Mouse (Mus musculus) gastrocnemius, postnatal 14 days (tissue): ENCODE measurements around the gene Gpcpd1. TPM values are rescaled to one million over a fixed set of nuclear protein-coding genes. Genes with fewer than 3 reads are reported as not detected.

Source experiments
- DNase-seq: peaks from one replicate; pipeline ENCODE4 v3.0.0; 2021; ENCODE audit warnings: mixed read lengths
- intact Hi-C: fragments of 180-260 bp; cut with DNase I; formaldehyde crosslinking; loops from one replicate; pipeline ENCODE4 v1.15.1; 2025; ENCODE audit warnings: low total_unique reads
- long read RNA-seq, 2 experiments: library from polyadenylated mRNA; stranded (forward); transcript quantifications; one replicate each; pipeline ENCODE4 v2.0.0; 2021
- total RNA-seq, 2 experiments: library from RNA; stranded (reverse); gene quantifications; 2 replicates each; pipeline ENCODE4 v1.2.3; 2021

Gpcpd1 gene
- 10 to 100 TPM; 68.7 to 92.7 TPM for total RNA-seq
- long read RNA-seq, experiment 1, partial matches to known transcripts, result 6 of 60 reads
- long read RNA-seq, experiment 1, other reads (novel, unspliced or antisense), result 47 of 60 reads
- long read RNA-seq, experiment 2, transcript Gpcpd1-202 (20 exons, 3,686 nt), result major isoform, 9 of 75 reads
- long read RNA-seq, experiment 2, partial matches to known transcripts, result 8 of 75 reads
- long read RNA-seq, experiment 2, other reads (novel, unspliced or antisense), result 55 of 75 reads

DNA sequence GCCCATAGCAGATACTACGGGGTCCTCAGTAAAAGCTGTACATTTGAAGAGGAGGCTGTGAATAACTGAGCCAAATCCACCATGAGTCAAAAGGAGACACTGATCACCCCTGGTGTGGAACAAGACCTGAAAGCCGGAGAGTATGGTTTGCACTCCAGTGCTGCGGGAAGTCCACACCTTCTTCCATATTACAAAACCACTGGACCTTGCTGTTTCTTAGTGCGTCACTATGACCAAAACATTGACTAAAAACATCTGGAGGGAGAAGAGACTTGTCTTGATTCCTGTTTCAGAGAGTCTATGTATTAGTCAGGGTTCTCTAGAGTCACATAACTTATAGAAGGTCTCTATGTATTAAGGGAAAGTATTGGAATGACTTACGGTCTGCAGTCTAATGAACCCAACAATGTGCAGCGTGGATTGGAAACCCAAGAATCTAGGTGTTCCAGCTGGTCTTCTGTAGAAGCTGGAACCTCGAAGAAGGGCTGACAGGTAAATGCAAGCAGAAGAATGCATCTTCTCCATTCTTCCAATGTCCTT is at the start of gene Gpcpd1:
TSS of gene Gpcpd1 (minus strand) at position 490 of the 540 bp plus-strand sequence.
- DNase-seq, result no peak
- intact Hi-C loops, result no loop called here

- intact Hi-C loops, result no loop called here
Measured at GRCm38 (mm10) chr2:132636534-132636933, 49.0 kb upstream of the Gpcpd1 start.

GRCm38 (mm10) chr2:132628626-132629025 is 41.1 kb upstream of the Gpcpd1 start:
- no peak for DNase-seq
- intact Hi-C loops, result no loop called here

More at GRCm38 (mm10) chr2:132636534-132636933, 49.0 kb upstream of the Gpcpd1 start:
- no peak for DNase-seq

DNA sequence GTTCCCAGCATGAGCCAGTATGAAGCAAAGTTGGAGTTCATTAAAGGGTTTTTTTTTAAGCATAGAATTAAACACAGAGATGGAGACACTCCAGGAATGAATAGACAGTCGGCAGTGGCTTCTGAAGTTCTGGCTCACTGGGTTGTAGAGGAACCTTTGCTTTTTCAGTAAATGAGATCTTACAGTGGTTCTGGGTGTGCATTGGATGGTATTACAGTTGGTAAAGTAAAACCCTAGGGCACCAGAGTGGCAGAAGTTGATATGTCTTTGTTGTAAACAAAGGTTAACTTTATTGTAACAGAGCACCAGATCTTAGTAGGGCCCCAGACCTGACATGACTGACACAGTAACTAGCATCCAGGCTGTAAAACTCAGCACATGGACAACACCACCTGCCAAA is 35.6 kb upstream of the Gpcpd1 start:
- intact Hi-C loops, result no loop called here
- no peak for DNase-seq

DNA sequence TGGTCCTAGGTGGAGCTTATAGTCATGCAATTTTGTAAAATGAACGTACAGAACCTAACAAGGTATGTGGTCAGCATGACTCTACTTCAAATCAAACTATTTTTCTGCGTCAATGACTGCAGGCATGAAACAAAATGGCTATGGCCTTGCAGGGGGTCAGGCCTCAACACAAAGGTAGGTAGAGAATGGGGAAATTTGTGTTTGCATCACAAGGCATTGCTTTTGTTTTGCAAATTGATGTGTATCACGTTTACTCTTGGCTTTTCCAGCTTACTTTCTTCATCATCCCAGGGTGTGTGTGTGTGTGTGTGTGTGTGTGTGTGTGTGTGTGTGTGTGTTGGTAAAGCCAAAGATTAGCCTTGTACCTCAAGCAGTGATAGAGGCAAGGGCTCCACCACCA is 30.2 kb upstream of the Gpcpd1 start:
- DNase-seq, result no peak
- intact Hi-C loops, result no loop called here

GRCm38 (mm10) chr2:132613581-132614188 is 26.2 kb upstream of the Gpcpd1 start:
- intact Hi-C loops, result no loop called here
- no peak for DNase-seq

- DNase-seq, result no peak
- intact Hi-C loops, result no loop called here
Measured at GRCm38 (mm10) chr2:132611551-132612233, 24.2 kb upstream of the Gpcpd1 start.

DNA sequence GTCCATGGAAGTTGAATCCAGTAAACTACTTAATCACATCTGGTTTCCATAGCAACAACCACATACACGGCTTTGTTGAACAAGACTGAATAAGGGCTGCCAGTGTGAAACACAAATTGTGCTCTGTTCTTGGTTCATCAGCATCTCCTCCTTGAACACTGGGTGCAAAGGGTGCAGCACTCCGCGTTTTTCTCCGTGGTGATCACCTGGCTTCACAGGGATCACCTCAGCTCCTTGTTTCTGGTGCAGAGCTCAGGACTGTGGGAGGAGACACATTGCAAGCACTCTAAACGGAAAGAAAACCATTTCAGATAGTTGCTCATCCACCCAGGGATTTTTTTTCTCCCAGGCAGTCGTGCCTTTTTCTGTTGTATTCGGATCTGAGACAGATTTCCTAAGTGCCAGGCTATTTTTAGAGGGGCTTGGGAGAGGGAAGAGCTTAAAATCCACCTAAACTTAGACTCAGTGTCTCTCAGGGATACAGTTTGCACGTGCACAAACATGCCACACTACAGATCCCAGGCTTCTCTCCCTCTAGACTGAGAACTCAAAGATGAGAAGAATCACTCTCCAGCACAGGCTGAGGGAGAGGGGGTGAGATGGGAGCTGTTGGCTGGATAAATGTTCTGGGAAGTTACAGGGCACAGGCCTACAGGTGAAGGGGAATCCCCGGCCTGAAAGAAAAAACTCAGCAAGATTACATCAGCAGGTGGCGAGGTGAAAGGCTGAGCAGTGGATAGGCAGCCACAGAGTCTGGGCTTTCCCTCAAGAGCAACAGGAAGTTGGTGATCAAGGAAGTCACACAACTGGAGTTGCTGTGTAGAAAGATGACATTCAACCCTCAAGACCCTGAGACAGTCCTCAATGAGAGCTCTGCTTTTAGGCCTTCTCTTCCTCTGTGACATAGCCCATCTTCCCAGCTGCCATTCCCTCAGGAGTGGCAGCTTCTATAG is 19.9 kb upstream of the Gpcpd1 start:
- no peak for DNase-seq
- intact Hi-C loops, result no loop called here

DNA sequence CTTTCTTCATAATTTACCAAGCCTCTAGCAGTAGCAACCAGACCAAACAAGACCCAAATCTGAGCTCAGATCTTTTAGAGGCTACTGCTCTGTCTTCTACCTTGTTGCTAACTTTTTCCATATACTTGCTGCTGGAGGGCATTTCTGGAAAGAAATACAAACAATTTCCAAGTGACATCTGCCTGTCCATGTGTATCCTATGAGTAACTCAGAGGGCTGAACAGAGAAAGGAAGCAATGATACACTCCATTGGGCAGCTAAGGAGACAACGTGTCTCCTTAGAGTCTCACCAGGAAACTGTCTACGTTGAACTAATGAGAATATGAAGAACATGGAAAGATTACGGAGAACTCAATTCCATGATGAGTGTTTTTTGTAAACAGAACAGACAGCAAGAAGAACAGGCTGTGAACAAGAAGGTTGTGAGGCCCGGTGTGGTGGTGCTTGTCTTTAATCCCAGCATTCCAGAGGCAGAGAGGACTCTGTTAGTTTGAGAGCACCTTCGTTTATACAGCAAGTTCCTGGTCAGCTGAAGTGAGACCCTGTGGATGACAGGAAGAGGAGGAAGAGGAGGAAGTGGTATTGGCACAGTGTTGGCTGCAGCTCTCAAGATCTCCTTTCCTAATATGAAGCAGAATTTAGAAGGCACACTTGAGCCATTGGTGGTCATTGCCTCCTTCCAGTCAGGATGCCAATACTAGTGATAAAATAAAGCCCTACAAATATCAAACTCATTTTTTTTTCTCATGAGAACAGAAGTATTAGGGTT is 18.4 kb upstream of the Gpcpd1 start:
- no peak for DNase-seq
- intact Hi-C loops, result no loop called here

GRCm38 (mm10) chr2:132604922-132605321 is 17.4 kb upstream of the Gpcpd1 start:
- intact Hi-C loops, result no loop called here

GRCm38 (mm10) chr2:132603706-132604105 is 16.2 kb upstream of the Gpcpd1 start:
- intact Hi-C loops, result no loop called here
- no peak for DNase-seq

More at GRCm38 (mm10) chr2:132604922-132605321, 17.4 kb upstream of the Gpcpd1 start:
- DNase-seq, result no peak

DNA sequence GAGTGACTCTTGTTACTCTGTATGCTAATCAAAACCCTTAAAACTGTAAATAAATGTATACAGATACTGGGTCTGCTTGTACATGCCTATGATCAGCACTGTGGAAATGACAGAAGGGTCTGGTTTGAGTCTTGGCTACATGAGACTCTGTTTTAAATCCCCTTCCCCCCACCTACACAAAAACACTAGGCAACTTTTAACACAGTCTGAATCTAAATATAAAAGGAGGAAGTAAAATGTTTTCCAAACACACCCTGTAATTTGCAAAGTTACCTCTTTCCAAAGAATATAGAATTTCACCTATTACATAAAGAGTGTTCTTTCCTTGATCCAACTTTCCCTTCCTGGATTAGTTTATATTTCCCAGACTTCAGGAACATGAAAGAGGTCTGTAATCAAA is 14.2 kb upstream of the Gpcpd1 start:
- no peak for DNase-seq
- intact Hi-C loops, result no loop called here

DNA sequence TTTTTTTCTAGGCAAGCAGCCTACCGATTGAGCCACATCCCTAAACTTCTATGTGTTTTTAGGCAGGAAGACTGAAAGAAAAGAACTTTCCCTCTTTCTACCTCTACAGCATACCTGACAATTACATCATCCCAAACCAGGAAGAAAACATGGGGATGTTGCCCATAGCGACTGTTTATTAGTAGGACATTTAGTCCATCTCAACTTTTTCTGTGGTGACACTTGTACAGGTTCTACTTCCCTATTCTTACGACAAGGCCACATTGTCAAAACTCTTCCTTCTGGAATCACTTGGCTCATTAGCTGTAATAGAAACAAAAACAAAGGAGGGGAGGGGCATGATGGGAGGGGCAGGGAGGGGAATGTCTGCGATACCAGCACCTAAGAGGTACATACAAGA is 12.6 kb upstream of the Gpcpd1 start:
- intact Hi-C loops, result no loop called here
- no peak for DNase-seq

- DNase-seq, result peak; percentile 44
- intact Hi-C loops, result no loop called here
Measured at GRCm38 (mm10) chr2:132599127-132599526, 11.6 kb upstream of the Gpcpd1 start.

DNA sequence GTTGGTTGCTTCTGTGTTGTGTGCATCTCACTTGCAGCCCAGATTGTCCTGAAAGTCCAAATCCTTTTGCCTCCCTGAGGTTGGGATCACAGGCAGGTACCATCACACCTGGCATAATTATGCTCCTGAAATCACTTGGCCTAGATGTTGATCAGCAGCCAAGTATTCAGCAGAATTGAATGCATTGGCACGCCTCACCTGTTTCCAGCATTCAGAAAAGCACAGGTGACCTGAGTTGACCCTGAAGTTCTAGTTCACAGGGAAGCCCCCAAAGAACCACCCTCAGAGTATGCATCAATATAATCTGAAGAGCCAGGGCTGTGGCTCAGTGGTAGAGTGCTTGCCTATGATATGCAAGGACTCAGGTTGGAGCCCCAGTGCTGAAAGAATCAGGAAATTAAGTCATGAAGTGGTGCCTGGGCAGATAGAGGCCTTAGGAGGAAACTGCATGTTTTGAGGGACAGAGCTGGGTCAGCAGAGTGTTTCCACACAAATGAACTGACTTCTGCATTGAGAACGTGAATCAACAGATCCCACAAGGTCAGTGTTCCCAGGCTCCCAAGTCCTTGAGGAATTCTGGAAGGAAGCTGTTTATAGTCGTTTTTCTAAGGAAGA is 10.4 kb upstream of the Gpcpd1 start:
- DNase-seq, result no peak
- intact Hi-C loops, result no loop called here

DNA sequence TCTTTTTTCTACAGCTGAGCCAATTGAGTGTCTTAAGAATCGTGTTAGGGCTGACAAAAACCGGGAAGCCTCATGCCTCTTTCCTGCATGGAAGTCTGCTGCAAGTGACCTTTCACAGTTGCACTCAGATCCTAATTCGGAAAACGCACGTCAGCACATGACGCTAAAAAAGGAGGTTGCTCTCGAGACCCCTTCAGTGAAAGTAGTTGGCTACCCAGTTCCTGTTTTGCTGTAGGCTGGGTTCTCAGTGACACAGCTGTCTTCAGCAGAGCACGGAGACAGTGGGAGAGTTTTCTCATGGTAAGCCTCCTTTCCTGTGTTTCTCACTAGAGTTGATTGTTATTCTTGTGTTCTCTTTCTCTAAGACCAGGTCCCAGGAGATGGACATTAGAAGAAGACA is 9.7 kb upstream of the Gpcpd1 start:
- DNase-seq, result no peak

DNA sequence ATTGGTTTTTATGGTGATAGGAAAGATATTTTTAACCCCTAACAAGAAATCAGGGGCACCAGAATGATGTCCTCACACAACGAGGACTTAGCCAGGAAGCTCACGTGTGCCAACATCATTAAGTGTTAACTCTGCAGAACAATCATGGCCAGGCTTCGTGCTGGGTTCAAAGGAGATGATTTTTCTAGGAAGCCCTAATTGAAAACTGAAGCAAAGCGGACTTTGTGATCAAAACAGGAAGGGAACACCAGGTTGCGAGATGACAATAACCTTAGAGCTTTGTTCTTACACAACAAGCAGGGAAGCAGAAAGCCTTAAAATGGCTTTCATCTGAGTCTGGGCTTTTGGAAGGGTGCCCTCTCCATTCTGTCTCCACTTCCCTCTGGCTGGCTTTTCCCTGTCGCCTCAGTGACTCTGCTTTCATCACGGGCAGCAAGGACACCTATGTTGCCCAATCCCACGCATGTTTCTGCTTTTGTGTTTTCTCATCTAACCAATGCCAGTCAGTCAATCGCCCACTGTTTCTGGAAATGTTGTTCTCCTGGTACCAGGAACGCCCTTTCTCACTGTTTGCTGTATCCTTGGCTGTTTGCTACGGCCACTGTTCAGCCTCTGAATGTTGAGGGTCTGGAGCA is 8.2 kb upstream of the Gpcpd1 start:
- no peak for DNase-seq
- intact Hi-C loops, result no loop called here

More for the DNA sequence above, 9.7 kb upstream of the Gpcpd1 start:
- intact Hi-C loops, result no loop called here

GRCm38 (mm10) chr2:132592126-132592525 is 4.6 kb upstream of the Gpcpd1 start:
- no peak for DNase-seq
- intact Hi-C loops, result no loop called here
